Mouse (Mus musculus): ENCODE measurements around the gene Dhrs7b. TPM values are rescaled to one million over a fixed set of nuclear protein-coding genes. Genes with fewer than 3 reads are reported as not detected.
A peak's percentile ranks its signal among the peaks of the same experiment; 100 is the strongest.
"Not testable (repeated sequence)": the region's sequence is repeated elsewhere in the genome, so short reads cannot be mapped to it uniquely, and the experiment has no call there.

Dhrs7b gene
- 10 to 100 TPM; 23.5 to 24.3 TPM for total RNA-seq (2021)
- long read RNA-seq, experiment 1, transcript Dhrs7b-201 (7 exons, 1,553 nt), result major isoform, 12 of 18 reads
- long read RNA-seq, experiment 1, partial matches to known transcripts, result 0 of 18 reads
- long read RNA-seq, experiment 1, other reads (novel, unspliced or antisense), result 6 of 18 reads
- long read RNA-seq, experiment 2, transcript Dhrs7b-201 (7 exons, 1,553 nt), result major isoform, 15 of 34 reads
- long read RNA-seq, experiment 2, partial matches to known transcripts, result 3 of 34 reads
- long read RNA-seq, experiment 2, other reads (novel, unspliced or antisense), result 16 of 34 reads

DNA sequence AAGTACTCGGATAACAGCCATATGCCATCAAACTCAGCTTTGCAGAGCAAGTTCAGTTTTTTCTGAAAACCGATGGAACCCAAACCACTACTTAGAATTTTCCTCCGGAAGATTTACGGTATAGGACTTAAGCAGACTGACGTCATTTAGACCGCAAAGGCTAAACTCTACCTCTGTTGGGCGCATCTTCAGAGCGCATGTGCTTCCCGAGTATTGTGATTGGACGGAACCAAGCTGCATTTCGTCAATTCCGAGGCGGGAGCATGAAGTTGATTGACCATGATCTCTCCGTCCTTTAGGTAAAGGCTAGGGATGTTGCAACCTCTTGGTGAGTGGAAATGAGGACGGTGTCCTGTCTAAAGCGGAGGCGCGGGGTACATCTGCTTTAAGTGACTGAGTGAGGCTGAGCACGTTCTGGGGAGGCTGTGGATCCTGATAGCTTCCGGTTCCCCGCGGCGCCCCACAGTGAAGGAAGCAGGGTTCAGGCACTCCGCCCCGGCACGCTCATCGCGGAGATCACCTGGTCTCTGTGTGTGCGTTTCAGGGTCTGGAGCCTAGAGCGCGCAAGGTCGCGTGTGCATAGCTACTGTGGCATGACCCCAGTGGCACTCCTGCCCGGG is at the start of gene Dhrs7b:
Gene Dhrs7b (plus strand): TSS at position 199 of the 620 bp plus-strand sequence.
- DNase-seq (ENCODE audit: low spot score in 2 of 2), result peak; percentile 52 to 62

DNA sequence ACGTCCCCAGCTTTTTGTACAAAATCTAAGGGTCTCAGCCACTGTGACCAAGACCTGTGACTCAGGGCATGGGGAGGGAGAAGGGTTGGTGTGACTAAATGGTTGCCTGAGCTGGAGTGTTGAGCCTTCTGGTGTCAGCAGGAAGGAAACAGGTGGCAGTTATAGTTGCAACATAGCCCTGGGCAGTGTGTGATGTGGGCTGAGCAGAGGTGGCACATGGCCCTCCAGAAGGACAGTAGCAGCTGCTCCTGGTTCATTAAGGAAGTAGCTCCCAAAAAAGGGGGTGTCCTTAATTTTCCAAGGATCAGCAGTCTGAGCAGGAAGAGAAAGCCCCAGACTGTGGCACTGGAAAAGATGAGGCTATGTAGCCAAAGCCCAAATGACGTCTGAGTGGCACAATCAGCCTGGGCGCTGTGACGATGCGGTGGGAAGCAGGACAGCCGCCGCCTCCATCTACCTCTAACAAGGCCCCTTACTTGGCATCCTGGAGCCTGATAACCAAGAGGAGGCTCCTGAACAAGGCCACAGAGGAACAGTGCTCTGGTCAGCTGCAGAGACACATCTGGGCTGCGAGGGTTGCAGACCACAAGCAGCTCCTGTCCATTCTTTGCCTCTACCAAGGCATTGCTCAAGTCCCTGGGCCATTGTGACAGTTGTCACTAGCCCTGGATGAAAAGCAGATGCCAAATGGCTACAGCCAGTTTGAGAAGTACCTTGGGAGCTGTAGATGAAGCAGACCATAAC is 46.1 kb upstream of the Dhrs7b start:
- no peak for DNase-seq (ENCODE audit: low spot score in 2 of 2)

DNA sequence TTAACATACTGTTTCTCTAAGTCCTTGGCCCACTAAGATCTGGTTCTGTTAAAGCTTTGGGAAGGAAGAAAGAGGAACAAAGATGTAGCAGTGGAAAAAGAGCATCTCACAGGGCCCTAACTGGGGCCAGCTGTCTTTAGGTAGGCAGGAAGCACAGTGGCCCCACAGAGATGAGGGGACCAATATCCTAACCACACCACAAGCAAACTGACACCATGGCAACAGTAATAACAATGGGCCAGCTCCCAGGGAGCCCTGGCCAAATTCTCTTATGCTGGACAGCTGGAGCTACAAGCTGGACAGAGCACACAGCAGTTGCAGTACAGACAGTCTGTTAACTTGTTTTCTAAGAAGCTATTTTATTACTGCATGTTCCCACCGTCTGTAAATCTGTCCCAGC is 42.8 kb upstream of the Dhrs7b start:
- no peak for DNase-seq (ENCODE audit: low spot score in 2 of 2)

DNA sequence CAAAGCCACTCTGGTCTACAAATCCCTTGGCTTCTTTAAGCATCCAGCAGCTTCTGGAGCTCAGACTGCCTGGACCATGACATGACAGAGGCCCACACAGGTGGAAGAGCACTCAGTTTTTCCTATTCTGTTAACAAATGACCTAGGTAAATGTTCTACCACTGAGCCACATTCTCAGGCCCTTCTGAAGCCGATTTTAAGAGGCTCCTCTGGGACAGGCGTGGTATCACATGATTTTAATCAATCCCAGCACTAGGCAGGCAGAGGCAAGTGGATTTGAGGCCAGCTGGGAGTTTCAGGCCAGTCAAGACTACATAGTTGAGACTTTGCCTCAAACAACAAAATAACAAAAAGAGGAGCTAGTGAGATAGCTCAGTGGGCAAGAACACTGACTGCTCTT is 40.0 kb upstream of the Dhrs7b start:
- no peak for DNase-seq (ENCODE audit: low spot score in 2 of 2)

DNA sequence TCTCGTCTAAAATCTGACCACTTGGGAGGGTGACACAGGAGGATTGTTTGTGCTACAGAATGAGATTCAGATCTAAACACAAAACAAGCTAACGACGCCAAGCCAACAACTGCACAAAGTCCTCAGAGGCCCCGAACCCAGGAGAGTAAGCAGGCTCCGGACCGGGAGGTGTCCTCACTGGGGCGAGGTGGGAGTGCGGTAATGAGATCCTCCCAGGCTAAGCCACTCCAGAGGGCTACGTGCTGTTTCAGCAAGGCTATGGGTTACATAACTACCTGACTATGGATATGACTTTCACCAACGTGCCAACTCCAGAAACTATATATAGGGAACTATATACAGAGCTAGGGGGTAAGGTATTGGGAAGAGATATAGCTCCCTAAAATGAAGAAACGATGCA is 34.1 kb upstream of the Dhrs7b start:
- DNase-seq (ENCODE audit: low spot score in 2 of 2), result no peak

DNA sequence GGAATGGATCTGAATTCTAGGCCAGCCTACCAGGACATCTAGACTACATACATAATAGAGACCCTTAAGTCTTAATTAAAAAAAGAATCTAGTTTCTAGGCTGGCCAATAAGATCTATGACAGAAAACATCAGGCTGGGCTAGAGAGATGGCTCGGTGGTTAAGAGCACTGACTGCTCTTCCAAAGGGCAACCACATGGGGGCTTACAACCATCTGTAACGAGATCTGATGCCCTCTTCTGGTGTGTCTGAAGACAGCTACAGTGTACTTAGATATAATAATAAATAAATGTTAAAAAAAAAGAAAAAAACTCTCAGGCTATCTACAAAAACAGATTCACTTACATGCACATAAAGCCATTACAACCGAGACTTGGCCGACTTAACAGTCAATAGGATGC is 30.5 kb upstream of the Dhrs7b start:
- no peak for DNase-seq (ENCODE audit: low spot score in 2 of 2)

DNA sequence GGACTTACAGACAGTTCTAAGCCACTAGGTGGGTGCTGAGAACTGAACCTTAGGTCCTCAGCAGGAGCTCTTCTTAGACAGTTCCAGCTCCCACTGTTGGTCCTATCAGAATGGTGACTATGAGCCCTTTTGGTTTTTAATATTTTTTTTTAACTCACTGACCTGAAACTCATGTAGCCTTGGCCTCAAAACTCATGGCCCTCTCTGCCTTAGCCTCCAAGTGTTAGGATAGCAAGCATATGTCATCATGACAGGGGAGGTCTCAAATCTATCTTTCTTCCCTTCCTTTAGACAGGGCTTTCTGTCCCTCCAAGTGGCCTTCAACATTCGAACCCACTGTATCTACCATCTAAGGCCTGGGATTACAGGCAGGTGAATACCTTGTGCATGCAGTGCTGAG is 29.5 kb upstream of the Dhrs7b start:
- no peak for DNase-seq (ENCODE audit: low spot score in 2 of 2)

DNA sequence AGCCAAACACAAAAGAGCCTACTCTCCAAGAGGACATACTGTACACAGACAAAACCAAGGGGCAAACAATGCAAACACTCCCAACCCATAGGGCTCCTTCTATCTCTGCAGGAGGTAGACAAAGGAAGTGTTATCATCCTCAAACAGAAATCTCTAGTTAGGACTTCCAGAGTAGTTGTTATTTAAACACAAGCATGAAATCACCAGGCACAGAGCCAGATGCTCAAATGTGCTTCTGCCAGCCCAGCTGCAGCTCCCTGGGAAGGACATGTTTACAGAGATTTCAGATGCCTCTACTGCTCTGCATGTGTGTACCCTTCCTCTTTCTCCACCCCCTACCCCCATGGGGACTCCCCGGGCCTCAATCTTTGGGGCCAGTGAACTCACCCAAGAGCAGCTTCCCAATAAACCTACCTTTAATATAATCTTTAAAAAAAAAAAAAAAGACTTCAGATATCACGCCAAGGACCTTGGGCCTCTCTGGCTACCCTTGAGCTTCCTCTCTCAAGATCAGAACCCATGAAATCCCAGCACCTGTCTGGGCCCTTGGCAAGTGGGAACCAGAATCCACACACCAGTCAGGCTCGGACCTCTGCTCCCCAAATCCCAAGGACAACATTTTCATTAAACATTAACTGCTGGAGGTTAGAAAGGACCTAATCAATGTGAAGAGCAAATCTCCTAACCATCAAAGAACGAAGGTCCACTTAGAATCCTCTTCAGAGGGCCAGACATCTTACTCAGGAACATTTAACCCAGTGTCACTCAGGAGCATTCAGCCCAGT is 22.0 kb upstream of the Dhrs7b start:
- DNase-seq (ENCODE audit: low spot score in 2 of 2), result peak in 1 of 2 experiments; percentile 30

DNA sequence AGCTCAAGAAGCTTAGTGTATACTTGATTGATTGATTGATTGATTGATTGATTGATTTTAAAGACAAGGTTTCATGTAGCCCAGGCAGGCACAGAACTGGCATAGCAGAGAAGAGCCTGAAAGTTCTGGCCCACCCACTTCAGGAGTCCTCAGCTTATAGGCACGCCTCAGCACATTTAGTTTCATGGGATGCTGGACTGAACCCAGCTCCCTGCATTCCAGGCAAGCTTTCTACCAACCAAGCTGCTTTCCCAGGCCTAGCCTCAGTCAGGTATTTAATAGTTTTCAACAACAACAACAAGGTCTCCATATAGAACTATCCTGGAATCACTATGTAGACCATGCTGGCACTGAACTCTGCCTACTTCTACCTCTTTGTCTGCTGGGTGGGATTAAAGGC is 20.9 kb upstream of the Dhrs7b start:
- no peak for DNase-seq (ENCODE audit: low spot score in 2 of 2)

DNA sequence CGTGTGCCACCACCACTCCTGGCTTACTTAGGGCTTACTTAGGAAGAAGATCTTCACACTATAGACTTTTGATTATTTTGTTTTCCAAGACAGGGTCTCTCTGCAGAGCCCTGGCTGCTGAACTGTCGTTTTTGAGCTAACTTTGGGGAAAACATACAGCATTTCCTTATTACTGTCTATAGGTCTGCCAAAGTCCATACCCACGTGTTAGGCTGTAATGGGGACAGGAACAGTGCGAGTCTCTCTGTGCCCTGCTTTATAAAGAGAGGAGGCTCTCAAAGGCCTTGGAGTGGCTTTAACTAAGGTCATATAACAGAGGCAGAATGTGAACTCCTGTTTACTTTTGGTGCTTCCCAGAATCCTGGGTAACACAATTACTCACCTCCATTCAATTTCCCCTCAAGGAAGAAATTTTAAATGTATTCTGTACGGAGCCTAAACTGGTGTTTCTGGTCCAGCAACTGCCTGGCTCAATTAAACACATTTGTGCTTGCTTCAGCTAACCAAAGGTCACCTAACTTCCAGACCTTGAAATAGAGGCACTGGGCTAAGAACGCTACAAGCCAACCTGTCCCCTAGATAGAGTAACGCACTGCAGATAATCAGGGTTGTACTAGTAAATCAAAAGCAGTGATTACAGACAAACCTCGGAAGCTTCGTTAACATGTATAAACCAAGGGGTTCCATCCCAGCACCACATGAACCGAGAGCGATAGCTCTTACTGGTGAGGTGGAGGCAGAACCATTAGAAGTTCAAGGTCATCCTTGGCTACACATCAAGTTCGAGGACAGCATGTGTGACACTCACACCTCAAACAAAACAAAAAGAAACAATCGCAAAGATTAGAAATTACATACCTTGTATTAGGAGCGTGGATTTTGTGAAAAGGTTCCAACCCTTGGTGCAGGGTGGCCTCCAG is 20.1 kb upstream of the Dhrs7b start:
- no peak for DNase-seq (ENCODE audit: low spot score in 2 of 2)

DNA sequence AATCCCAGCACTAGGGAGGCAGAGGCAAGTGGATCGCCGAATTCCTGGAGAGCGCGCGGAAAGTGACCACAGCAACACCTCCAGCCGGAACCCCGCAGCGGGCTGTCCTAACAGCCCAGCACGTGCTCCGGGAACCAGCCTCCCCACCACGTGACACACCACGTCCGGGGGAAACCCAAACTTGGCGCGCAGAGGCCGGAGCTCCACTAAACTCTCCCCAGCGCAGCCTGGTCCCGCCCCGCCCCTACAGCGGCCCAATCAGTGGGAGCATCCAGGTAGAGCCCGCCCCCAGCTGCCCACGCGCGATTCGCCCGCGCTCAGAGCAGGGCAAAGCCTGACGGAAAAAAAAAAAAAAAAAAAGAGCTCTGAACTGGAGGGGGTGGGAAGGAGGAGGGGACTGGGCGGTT is 19.4 kb upstream of the Dhrs7b start:
- peak; percentile 90 to 94 for DNase-seq (ENCODE audit: low spot score in 2 of 2)

DNA sequence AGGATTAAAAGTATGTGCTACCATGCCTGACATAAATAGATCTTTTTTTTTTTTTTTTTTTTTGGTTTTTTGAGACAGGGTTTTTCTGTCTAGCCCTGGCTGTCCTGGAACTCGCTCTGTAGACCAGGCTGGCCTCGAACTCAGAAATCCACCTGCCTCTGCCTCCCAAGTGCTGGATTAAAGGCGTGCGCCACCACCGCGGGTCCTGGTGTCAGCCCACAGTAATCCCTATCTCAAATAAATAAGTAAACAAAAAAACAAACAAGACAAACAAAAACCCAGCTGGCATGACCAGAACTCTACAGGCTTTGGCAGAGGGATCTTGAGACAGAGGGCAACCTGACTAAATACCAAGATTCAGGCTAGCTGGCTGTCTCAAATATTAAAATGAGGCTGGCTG is 18.8 kb upstream of the Dhrs7b start, which contains the start of gene Shmt1:
Gene Shmt1 (minus strand): TSS at position 101 of the 400 bp plus-strand sequence.
- DNase-seq (ENCODE audit: low spot score in 2 of 2), result not testable (repeated sequence)

DNA sequence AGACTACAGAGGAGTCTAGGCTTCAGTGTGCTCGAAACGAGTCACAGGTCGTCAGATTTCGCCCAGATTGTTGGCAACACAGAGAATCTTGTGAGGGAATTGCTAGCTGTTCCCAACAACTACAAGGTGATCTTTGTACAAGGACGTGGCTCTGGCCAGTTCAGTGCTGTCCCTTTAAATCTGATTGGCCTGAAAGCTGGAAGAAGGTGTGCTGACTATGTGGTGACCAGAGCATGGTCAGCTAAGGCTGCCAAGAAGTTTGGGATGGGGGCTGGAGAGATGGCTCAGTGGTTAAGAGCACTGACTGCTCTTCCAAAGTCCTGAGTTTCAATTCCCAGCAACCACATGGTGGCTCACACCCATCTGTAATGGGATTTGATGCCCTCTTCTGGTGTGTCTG is 14.0 kb upstream of the Dhrs7b start:
- DNase-seq (ENCODE audit: low spot score in 2 of 2), result no peak

DNA sequence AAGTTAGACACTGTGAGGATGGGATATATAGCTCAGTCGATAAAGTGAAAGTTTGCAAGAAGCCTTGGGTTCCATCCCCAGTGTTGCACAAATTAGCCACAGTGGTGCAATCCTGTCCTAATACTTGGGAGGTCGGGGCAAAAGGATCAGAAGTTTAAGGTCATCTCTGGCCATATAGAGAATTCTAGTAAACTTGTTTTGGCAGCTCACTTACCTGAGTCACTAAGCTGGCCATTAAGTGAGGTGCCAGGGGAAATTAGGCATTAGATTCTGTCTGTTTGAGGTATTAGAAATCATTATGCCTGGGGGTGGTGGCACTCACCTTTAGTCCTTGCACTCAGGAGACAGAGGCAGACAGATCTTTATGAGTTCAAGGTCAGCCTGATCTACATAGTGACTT is 6.7 kb upstream of the Dhrs7b start:
- DNase-seq (ENCODE audit: low spot score in 2 of 2), result no peak

DNA sequence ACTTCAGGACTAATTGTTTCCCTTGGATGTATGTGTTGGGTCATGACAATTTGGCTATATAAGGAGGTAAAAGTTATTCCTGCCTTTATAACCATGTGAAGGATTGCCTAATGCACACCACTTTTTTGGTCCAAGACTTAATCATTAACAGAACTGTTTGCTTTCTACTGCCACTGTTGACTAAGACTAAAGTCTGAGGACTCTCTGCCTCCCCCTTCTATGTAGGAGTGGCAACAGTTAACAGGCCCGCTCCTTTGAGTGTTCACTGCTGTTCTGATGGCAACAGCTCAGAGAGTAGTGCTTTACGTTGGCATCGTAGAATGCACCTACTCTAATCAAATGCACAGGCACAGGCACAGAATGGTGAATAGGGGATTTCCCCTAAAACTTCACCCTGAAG is 5.2 kb upstream of the Dhrs7b start:
- no peak for DNase-seq (ENCODE audit: low spot score in 2 of 2)

DNA sequence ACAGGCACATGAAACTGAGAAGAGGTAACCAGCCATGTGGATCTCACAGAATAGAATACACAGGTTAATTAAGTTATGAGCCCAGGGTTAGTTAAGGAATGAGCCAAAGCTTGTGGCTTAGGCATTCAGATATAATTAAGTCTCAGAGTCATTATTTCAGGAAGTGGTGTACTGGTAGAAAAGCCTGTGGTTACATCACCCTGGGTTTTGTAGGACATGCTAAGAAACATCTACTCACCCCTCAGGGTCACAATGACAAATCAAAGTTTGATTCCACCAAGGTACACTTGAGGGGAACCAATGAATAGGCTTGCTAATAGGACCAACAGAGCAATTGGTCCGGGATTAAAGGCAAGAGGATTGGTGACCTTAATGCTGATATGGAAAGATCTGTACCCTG is 3.7 kb upstream of the Dhrs7b start:
- DNase-seq (ENCODE audit: low spot score in 2 of 2), result no peak

DNA sequence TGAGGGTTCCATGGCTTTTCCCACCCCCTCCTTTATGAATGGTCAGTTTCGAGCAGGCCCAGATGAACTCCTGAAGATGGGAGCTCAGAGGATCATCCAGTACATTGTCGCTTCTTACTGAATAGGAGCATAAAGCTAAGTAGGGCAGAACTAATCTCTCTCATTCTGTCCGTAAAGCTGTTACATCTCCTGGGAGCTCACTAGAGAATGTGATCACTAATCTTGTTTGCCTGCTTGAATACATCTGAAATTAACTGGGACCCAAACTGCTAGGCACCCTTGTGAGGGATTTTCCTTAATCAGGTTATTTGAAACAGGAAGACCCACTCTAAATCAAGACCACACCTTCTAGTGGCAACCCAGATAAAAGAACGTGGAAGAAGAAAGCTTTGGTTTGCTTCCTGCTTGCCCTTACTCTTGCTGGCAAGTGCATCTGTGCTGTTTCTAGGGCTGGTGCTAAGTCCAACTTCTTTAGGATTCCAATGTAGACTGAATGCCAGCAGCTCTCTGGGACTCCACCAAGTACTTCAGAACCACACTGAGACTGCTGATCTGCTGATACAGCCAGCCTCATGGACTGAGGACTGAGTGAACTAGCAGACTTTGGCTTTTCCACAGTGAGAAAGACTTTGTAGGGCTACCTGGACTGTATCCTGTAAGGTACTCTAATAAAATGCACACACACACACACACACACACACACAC is 3.0 kb upstream of the Dhrs7b start:
- DNase-seq (ENCODE audit: low spot score in 2 of 2), result no peak

DNA sequence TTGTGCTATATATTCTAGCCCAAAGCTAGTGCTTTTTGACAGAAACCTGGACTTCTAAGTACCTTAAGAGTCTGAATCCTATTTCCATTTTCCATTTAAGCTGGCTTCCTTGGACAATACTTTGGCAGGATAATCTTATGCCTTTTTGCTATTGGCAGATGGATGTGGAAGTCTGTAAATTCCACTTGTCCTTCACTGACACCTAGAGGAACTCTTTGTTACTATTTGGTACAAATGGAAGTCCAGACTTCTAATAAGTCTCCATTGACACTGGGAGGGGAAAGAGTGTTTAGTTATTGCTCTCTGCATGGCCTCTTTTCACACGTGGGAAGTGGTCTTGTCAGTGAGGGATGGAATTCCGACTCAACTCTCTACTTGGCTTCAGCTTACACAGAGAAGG is 1.5 kb upstream of the Dhrs7b start:
- DNase-seq (ENCODE audit: low spot score in 2 of 2), result no peak

DNA sequence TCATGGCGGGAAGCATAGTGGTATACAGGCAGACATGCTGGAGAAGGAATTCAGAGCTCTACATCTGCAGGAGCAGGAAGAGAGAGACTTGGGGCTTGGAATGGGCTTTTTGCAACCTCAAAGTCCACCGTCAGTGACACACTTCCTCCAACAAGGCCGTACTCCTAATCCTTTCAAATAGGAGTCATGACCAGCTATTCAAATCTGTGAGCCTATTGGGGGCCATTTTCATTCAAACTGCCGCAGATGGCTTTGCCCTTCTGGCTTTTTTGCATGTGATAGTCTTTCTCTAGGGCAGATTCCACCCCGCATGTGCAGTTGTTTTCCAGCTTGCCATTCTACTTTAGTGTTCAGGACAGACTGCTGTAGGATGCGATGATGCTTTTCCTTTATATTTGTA is 6.5 kb downstream of the Dhrs7b start:
- DNase-seq (ENCODE audit: low spot score in 2 of 2), result no peak
